Mouse (Mus musculus) CH12.LX (cell line): ENCODE measurements at regions not wholly inside any gene's neighbourhood (a gene's known extent, or its start where the extent isn't known, plus 50 kb on each side); places are given as distances from the start of the nearest gene placed in this dataset.

Experiments
- CTCF ChIP-seq, 2 experiments: IDR thresholded peaks in 1 of 2; conservative IDR thresholded peaks in 1 of 2; 2 replicates each; pipeline ENCODE4 v1.5.1; 2011 to 2012; ENCODE audit warnings: low read depth in 2 of 2, low read length in 2 of 2, improper control_type of control experiment in 1 of 2, inconsistent platforms in 1 of 2, mild to moderate bottlenecking in 1 of 2, moderate library complexity in 1 of 2
- EP300 ChIP-seq: IDR thresholded peaks from 2 replicates; pipeline ENCODE4 v1.6.1; 2011; ENCODE audit warnings: low read length, improper control_type of control experiment
- JUN ChIP-seq: IDR thresholded peaks from 2 replicates; pipeline ENCODE4 v1.6.1; 2011; ENCODE audit warnings: low read depth, mild to moderate bottlenecking, low read length, improper control_type of control experiment, moderate library complexity; ENCODE audit not compliant: insufficient read depth
- JUND ChIP-seq: conservative IDR thresholded peaks from 2 replicates; pipeline ENCODE4 v1.6.1; 2011; ENCODE audit warnings: low read depth, low read length, improper control_type of control experiment
- NRF1 ChIP-seq: IDR thresholded peaks from 2 replicates; pipeline ENCODE4 v1.6.1; 2014; ENCODE audit warnings: low read depth, mild to moderate bottlenecking, inconsistent platforms, low read length, improper control_type of control experiment, moderate library complexity
- POLR2A ChIP-seq: IDR thresholded peaks from 2 replicates; pipeline ENCODE4 v1.6.1; 2011; ENCODE audit warnings: low read depth, mild to moderate bottlenecking, improper control_type of control experiment, low read length
- USF1 ChIP-seq: IDR thresholded peaks from 2 replicates; pipeline ENCODE4 v1.6.1; 2014; ENCODE audit warnings: low read depth, mild to moderate bottlenecking, inconsistent platforms, low read length, improper control_type of control experiment
- ZMIZ1 ChIP-seq: IDR thresholded peaks from 2 replicates; pipeline ENCODE4 v1.6.1; 2012; ENCODE audit warnings: low read depth, mild to moderate bottlenecking, inconsistent platforms, low read length, improper control_type of control experiment

DNA sequence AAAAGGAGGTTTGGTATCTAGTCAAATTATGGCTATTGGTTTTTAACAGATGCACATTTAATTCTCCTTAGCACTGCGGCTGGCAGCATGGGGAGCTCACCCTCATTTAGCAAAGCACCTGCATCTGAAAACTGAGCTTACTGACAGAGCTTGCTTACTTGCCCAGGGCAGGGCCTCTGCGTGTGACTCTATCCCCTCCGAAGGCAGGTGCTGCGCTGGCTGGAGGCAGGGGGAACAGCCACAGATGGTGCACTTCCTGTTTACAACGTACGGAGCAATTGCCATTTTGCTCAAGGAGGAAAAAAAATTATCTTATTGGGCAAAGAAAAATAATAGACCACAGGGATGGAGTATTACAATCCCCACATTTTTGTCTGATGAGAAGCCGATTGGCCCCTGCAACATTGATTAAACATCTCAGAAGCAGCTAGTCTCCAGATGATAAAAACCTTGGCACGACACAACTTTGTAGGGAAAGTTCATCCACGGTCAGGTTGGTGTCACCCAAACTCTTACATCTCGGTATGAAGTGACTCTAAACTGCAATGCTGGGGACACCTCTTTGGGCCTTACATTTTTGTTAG lies 92.5 kb downstream of the Cops8 start:
- no peak for TF ChIP-seq USF1
- TF ChIP-seq POLR2A = no peak
- no peak for TF ChIP-seq CTCF (conservative IDR thresholded peaks at IDR 0.05 in 1 of 2, IDR thresholded peaks at IDR 0.05 in 1 of 2; ENCODE audit: low read depth in 2 of 2, low read length in 2 of 2)
- TF ChIP-seq EP300 = no peak
- TF ChIP-seq NRF1 = no peak
- no peak for TF ChIP-seq ZMIZ1
- TF ChIP-seq JUND = no peak
- no peak for TF ChIP-seq JUN
